Mouse (Mus musculus) midbrain, postnatal 0 days (tissue): ENCODE measurements around the gene Lsm6. TPM values are rescaled to one million over a fixed set of nuclear protein-coding genes. Genes with fewer than 3 reads are reported as not detected.

Experiments used
- ATAC-seq: fragments of 200-750 bp; cut with Nextera tagmentation; 2 replicates; pipeline ENCODE4 v1.8.0; 2017; ENCODE audit warnings: moderate number of reproducible peaks, mild to moderate bottlenecking, moderate TSS enrichment, moderate library complexity; ENCODE audit not compliant: low FRiP score
- DNase-seq: peaks from one replicate; pipeline ENCODE4 v3.0.0-alpha.2; 2015; ENCODE audit warnings: low spot score
- H3K27ac ChIP-seq: fragments of 300-500 bp; sonication (generic); 2 replicates; pipeline ENCODE4 v1.5.1; 2014; ENCODE audit warnings: low read depth, mild to moderate bottlenecking, low read length, mixed read lengths
- H3K27me3 ChIP-seq: fragments of 300-500 bp; sonication (generic); 2 replicates; pipeline ENCODE4 v1.6.1; 2014; ENCODE audit warnings: low read length, control low read depth, mixed read lengths; ENCODE audit not compliant: insufficient read depth
- H3K36me3 ChIP-seq: fragments of 300-500 bp; sonication (generic); 2 replicates; pipeline ENCODE4 v1.6.1; 2014; ENCODE audit warnings: low read length, control low read depth, mixed read lengths; ENCODE audit not compliant: insufficient read depth
- H3K4me1 ChIP-seq: fragments of 300-500 bp; sonication (generic); 2 replicates; pipeline ENCODE4 v1.6.1; 2014; ENCODE audit warnings: mild to moderate bottlenecking, control low read depth, antibody characterized with exemption, low read length, mixed read lengths; ENCODE audit not compliant: insufficient read depth
- H3K4me2 ChIP-seq: fragments of 300-500 bp; sonication (generic); 2 replicates; pipeline ENCODE4 v1.6.1; 2014; ENCODE audit warnings: low read depth, mild to moderate bottlenecking, low read length, mixed read lengths; ENCODE audit not compliant: poor library complexity, severe bottlenecking
- H3K4me3 ChIP-seq: fragments of 300-500 bp; sonication (generic); 2 replicates; pipeline ENCODE4 v1.5.1; 2014; ENCODE audit warnings: low read depth, mild to moderate bottlenecking, low read length, moderate library complexity
- H3K9ac ChIP-seq: fragments of 300-500 bp; sonication (generic); replicated peaks from 2 replicates; pipeline ENCODE4 v1.6.1; 2014; ENCODE audit warnings: mild to moderate bottlenecking, low read length, moderate library complexity, mixed read lengths; ENCODE audit not compliant: poor library complexity, severe bottlenecking
- H3K9me3 ChIP-seq: fragments of 300-500 bp; sonication (generic); 2 replicates; pipeline ENCODE4 v1.6.1; 2016; ENCODE audit warnings: low read length, control low read depth
- CTCF ChIP-seq: IDR thresholded peaks from 2 replicates; pipeline ENCODE4 v1.5.1; 2016; ENCODE audit warnings: antibody characterized with exemption, mild to moderate bottlenecking
- WGBS: fragments of 180-500 bp; shearing (Covaris S2); extraction: QIAGEN DNeasy Blood & Tissue Kit; methylation state at CpG from one replicate; pipeline ENCODE4 v1.1.7; 2014; 5-methylcytosine and 5-hydroxymethylcytosine counted together
- polyA plus RNA-seq: library from polyadenylated mRNA; unstranded; fragments of >200 nt; fragmentation: Nextera tagmentation; extraction: Ambion mirVana; gene quantifications from 2 replicates; pipeline ENCODE4 v1.2.1, GENCODE M21; 2015
- total RNA-seq: library from RNA; depleted of rRNA; stranded (reverse); fragments of >200 nt; gene quantifications from 2 replicates; pipeline ENCODE4 v1.2.3, GENCODE M21; 2014

Lsm6 gene
- total and polyA plus RNA-seq, 2 experiments from 2014 or later, result 29.2 to 141 TPM

GRCm38 (mm10) chr8:78801201-78801600 lies 19.7 kb downstream of the Lsm6 start:
- ATAC-seq, result no peak
- no peak overlapping the region for H3K9ac ChIP-seq
- H3K9me3 ChIP-seq, result no peaks in the 10 kb centered on the region
- no peak for DNase-seq
- TF ChIP-seq CTCF, result no peak
- no peaks in the 10 kb centered on the region for H3K27me3 ChIP-seq
- H3K36me3 ChIP-seq, result peaks cover 3% of the 10 kb centered on the region; the same call in 1 of the 2 replicates
- H3K27ac ChIP-seq, result no peak overlapping the region
- no peak overlapping the region for H3K4me3 ChIP-seq
- no peaks in the 10 kb centered on the region for H3K4me1 ChIP-seq
- WGBS, result 97% methylated on average over 6 of the region's 6 CpGs
- H3K4me2 ChIP-seq, result no peak overlapping the region

- WGBS, result 91% methylated on average over 3 of the region's 3 CpGs
- Histone ChIP-seq H3K9ac (no peak overlapping the region), H3K4me2 (no peak overlapping the region), H3K4me3 (no peak overlapping the region), H3K9me3 (no peaks in the 10 kb centered on the region), H3K27ac (no peak overlapping the region), H3K27me3 (no peaks in the 10 kb centered on the region), H3K36me3 (no peaks in the 10 kb centered on the region), H3K4me1 (no peaks in the 10 kb centered on the region)
- no peak for TF ChIP-seq CTCF
- ATAC-seq (no peak), DNase-seq (no peak)
These were observed 22.3 kb downstream of the Lsm6 start for GRCm38 (mm10) chr8:78798671-78799070.

GRCm38 (mm10) chr8:78797985-78798384 lies 23.0 kb downstream of the Lsm6 start:
- Histone ChIP-seq H3K36me3 (no peaks in the 10 kb centered on the region), H3K27me3 (no peaks in the 10 kb centered on the region), H3K27ac (no peak overlapping the region), H3K4me1 (no peaks in the 10 kb centered on the region), H3K9me3 (no peaks in the 10 kb centered on the region), H3K4me3 (no peak overlapping the region), H3K4me2 (no peak overlapping the region), H3K9ac (no peak overlapping the region)
- ATAC-seq (no peak), DNase-seq (no peak)
- TF ChIP-seq CTCF, result no peak
- WGBS, result 71% methylated on average over 7 of the region's 7 CpGs

GRCm38 (mm10) chr8:78793231-78793630 lies 27.7 kb downstream of the Lsm6 start:
- Histone ChIP-seq H3K27me3 (no peaks in the 10 kb centered on the region), H3K36me3 (no peaks in the 10 kb centered on the region), H3K27ac (no peak overlapping the region), H3K4me3 (no peak overlapping the region), H3K9ac (no peak overlapping the region), H3K9me3 (no peaks in the 10 kb centered on the region), H3K4me1 (no peaks in the 10 kb centered on the region), H3K4me2 (no peak overlapping the region)
- DNase-seq (no peak), ATAC-seq (no peak)
- no peak for TF ChIP-seq CTCF
- 94% methylated on average over 4 of the region's 4 CpGs for WGBS

- DNase-seq (no peak), ATAC-seq (no peak)
- TF ChIP-seq CTCF, result no peak
- Histone ChIP-seq H3K4me1 (no peaks in the 10 kb centered on the region), H3K27ac (no peak overlapping the region), H3K36me3 (no peaks in the 10 kb centered on the region), H3K9me3 (no peaks in the 10 kb centered on the region), H3K27me3 (no peaks in the 10 kb centered on the region), H3K9ac (no peak overlapping the region), H3K4me3 (no peak overlapping the region), H3K4me2 (no peak overlapping the region)
- WGBS, result 92% methylated on average over 9 of the region's 9 CpGs
These were observed 44.1 kb downstream of the Lsm6 start for GRCm38 (mm10) chr8:78776816-78777215.

- 70% methylated on average over 7 of the region's 7 CpGs for WGBS
- Histone ChIP-seq H3K27me3 (no peaks in the 10 kb centered on the region), H3K4me2 (no peak overlapping the region), H3K36me3 (no peaks in the 10 kb centered on the region), H3K4me1 (no peaks in the 10 kb centered on the region), H3K27ac (no peak overlapping the region), H3K4me3 (no peak overlapping the region), H3K9me3 (no peaks in the 10 kb centered on the region), H3K9ac (no peak overlapping the region)
- DNase-seq (no peak), ATAC-seq (no peak)
- no peak for TF ChIP-seq CTCF
These were observed 49.7 kb downstream of the Lsm6 start for GRCm38 (mm10) chr8:78771256-78771655.

- Histone ChIP-seq H3K4me3 (no peak overlapping the region), H3K27me3 (no peaks in the 10 kb centered on the region), H3K9ac (no peak overlapping the region), H3K9me3 (no peaks in the 10 kb centered on the region), H3K36me3 (no peaks in the 10 kb centered on the region), H3K4me2 (no peak overlapping the region), H3K4me1 (no peaks in the 10 kb centered on the region), H3K27ac (no peak overlapping the region)
- DNase-seq (no peak), ATAC-seq (no peak)
- TF ChIP-seq CTCF, result no peak
- WGBS, result 96% methylated on average over 3 of the region's 3 CpGs
These were observed 50.4 kb downstream of the Lsm6 start for GRCm38 (mm10) chr8:78770584-78770983.
